Mouse (Mus musculus) bone marrow macrophage, adult 2 months (primary cell): Measurements from ENCODE around the gene Cdpf1.

Experiments used
- CTCF ChIP-seq: IDR thresholded peaks from 2 replicates; pipeline ENCODE4 v1.5.1; 2012; ENCODE audit warnings: low read depth, mild to moderate bottlenecking, low read length, moderate library complexity
- POLR2A ChIP-seq: IDR thresholded peaks from 2 replicates; pipeline ENCODE4 v1.6.1; 2012; ENCODE audit warnings: mild to moderate bottlenecking, low read depth, low read length, borderline replicate concordance

- TF ChIP-seq CTCF (no peak), POLR2A (no peak)
Observed at GRCm38 (mm10) chr15:85808434-85808833, 3.1 kb downstream of the Cdpf1 start.
